Mouse (Mus musculus): Measurements from ENCODE around the gene Cpm.
"Not testable (repeated sequence)": the region's sequence is repeated elsewhere in the genome, so short reads cannot be mapped to it uniquely, and the experiment has no call there.

The Cpm gene

GRCm38 (mm10) chr10:117731244-117732101 is 102.2 kb downstream of the Cpm start:
- no peak for DNase-seq (ENCODE audit: extremely low spot score, low read depth, low spot score)

GRCm38 (mm10) chr10:117732184-117732583 is 102.9 kb downstream of the Cpm start:
- DNase-seq (ENCODE audit: extremely low spot score, low read depth, low spot score) = no peak

GRCm38 (mm10) chr10:117732962-117733592 is 103.8 kb downstream of the Cpm start:
- no peak for DNase-seq (ENCODE audit: extremely low spot score, low read depth, low spot score)

- not testable (repeated sequence) for DNase-seq (ENCODE audit: extremely low spot score, low read depth, low spot score)
Observed at GRCm38 (mm10) chr10:117733626-117734025, 104.3 kb downstream of the Cpm start.

- DNase-seq (ENCODE audit: extremely low spot score, low read depth, low spot score) = not testable (repeated sequence)
Observed at GRCm38 (mm10) chr10:117734104-117734852, 105.0 kb downstream of the Cpm start.

- DNase-seq (ENCODE audit: extremely low spot score, low read depth, low spot score) = not testable (repeated sequence)
Observed at GRCm38 (mm10) chr10:117735396-117735795, 106.1 kb downstream of the Cpm start.

GRCm38 (mm10) chr10:117736573-117736972 is 107.3 kb downstream of the Cpm start:
- no peak for DNase-seq (ENCODE audit: extremely low spot score, low read depth, low spot score)

Data from hindlimb bud, embryonic 11.5 days (tissue).